8 mouse cellular contexts compared by ENCODE assay signal in genomic region chr2:33559752-33560151, GRCm38 (mm10).
A peak's percentile ranks its signal among the peaks of the same experiment; 100 is the strongest.
DNase-seq lines count a peak whose midpoint lies in the region; ATAC-seq and TF ChIP-seq lines count a peak whose summit lies in the region.

No protein-coding gene starts in this region.

- no peak overlapping the region for H3K27ac ChIP-seq in MEL (ENCODE audit: control insufficient read depth, low read depth, low read length)
- no peak overlapping the region for H3K27ac ChIP-seq in cortical plate, adult 2 months (ENCODE audit: insufficient read depth, low read length)
- no peak overlapping the region for H3K27ac ChIP-seq in liver, embryonic 13.5 days

- no peaks in the 10 kb centered on the region for H3K9me3 ChIP-seq in MEL (replicated peaks; ENCODE audit: insufficient read depth, low read length)
- no peaks in the 10 kb centered on the region for H3K9me3 ChIP-seq in liver, embryonic 13.5 days (replicated peaks)

- no peak for TF ChIP-seq EP300 in MEL (IDR thresholded peaks at IDR 0.05; ENCODE audit: low read depth in 1 of 2, low read length in 2 of 2)

- H3K4me3 ChIP-seq in MEL (ENCODE audit: control insufficient read depth in 1 of 2, insufficient read depth in 1 of 2, low read depth in 2 of 2, low read length in 2 of 2): no peak overlapping the region
- peak overlapping the region; percentile 18 for H3K4me3 ChIP-seq in cortical plate, adult 2 months (ENCODE audit: insufficient read depth, low read length)
- H3K4me3 ChIP-seq in liver, embryonic 13.5 days (replicated peaks): no peak overlapping the region

- TF ChIP-seq CTCF in MEL (IDR thresholded peaks at IDR 0.05 in 2 of 3, conservative IDR thresholded peaks at IDR 0.05 in 1 of 3; ENCODE audit: control insufficient read depth in 1 of 3, insufficient read depth in 1 of 3, low read depth in 2 of 3, low read length in 3 of 3, poor library complexity in 1 of 3, severe bottlenecking in 1 of 3): peak; percentile 71 to 93 (median 83)
- peak; percentile 71 for TF ChIP-seq CTCF in cortical plate, adult 2 months (IDR thresholded peaks at IDR 0.05; ENCODE audit: extremely low read depth, insufficient read depth, low read length)

- H3K9ac ChIP-seq in MEL (ENCODE audit: control insufficient read depth, low read depth, low read length, poor library complexity, severe bottlenecking): no peak overlapping the region
- H3K9ac ChIP-seq in liver, embryonic 13.5 days: no peak overlapping the region

- TF ChIP-seq POLR2A in MEL (IDR thresholded peaks at IDR 0.05; ENCODE audit: control insufficient read depth in 1 of 2, insufficient read depth in 1 of 2, low read depth in 1 of 2, low read length in 2 of 2, poor library complexity in 1 of 2): no peak
- no peak for TF ChIP-seq POLR2A in cortical plate, adult 2 months (IDR thresholded peaks at IDR 0.05; ENCODE audit: extremely low read depth, insufficient read depth, low read length)

- no peak; the same call in 1 of the 2 replicates for TF ChIP-seq RAD21 in MEL (IDR thresholded peaks at IDR 0.05; ENCODE audit: low read depth, low read length)

- no peaks in the 10 kb centered on the region for H3K36me3 ChIP-seq in MEL (ENCODE audit: control insufficient read depth in 1 of 2, insufficient read depth in 2 of 2, low read length in 2 of 2)
- H3K36me3 ChIP-seq in liver, embryonic 13.5 days: no peaks in the 10 kb centered on the region

- no peaks in the 10 kb centered on the region for H3K4me1 ChIP-seq in MEL (ENCODE audit: control insufficient read depth in 1 of 2, insufficient read depth in 2 of 2, low read length in 2 of 2)
- no peaks in the 10 kb centered on the region; the same call in 1 of the 2 replicates for H3K4me1 ChIP-seq in cortical plate, adult 2 months (ENCODE audit: control insufficient read depth, insufficient read depth, low read length)
- H3K4me1 ChIP-seq in liver, embryonic 13.5 days (replicated peaks): no peaks in the 10 kb centered on the region

- 13% methylated on average over 6 of the region's 6 CpGs for WGBS in liver, embryonic 13.5 days (ENCODE audit: insufficient replicate concordance)

- H3K27me3 ChIP-seq in MEL (ENCODE audit: control insufficient read depth in 1 of 2, insufficient read depth in 2 of 2, low read length in 2 of 2): no peaks in the 10 kb centered on the region
- H3K27me3 ChIP-seq in liver, embryonic 13.5 days: peaks cover 17% of the 10 kb centered on the region

- no peak overlapping the region for H3K4me2 ChIP-seq in liver, embryonic 13.5 days

- no peak for ATAC-seq in liver, embryonic 13.5 days (ENCODE audit: low read depth)

- H3K79me2 ChIP-seq in MEL (ENCODE audit: control insufficient read depth, insufficient read depth, low read length, poor library complexity): no peaks in the 10 kb centered on the region

- intact Hi-C loops in heart, postnatal 14 days (cut with DNase I): no loop called here

- peak; percentile 40 to 61 for DNase-seq in heart, postnatal 14 days
- no peak for DNase-seq in heart, adult 8-10 months (ENCODE audit: low spot score)
- DNase-seq in MEL (ENCODE audit: low read depth, low spot score): peak; percentile 54
- peak; percentile 25 for DNase-seq in kidney, adult 9 months
- DNase-seq in liver, embryonic 13.5 days: peak; percentile 18
- DNase-seq in right cerebral cortex, postnatal 4 days: peak; percentile 76
- no peak for DNase-seq in ovary, postnatal 14 days (ENCODE audit: low spot score)

TF ChIP-seq in MEL, 35 proteins besides CTCF, POLR2A, EP300 and RAD21:
- TF ChIP-seq USF2 (IDR thresholded peaks at IDR 0.05; ENCODE audit: borderline replicate concordance in 1 of 2, insufficient read depth in 1 of 2, low read depth in 1 of 2, low read length in 2 of 2) (no peak), SMC3 (IDR thresholded peaks at IDR 0.05; ENCODE audit: low read depth, low read length) (peak; percentile 28; the same call in 1 of the 2 replicates), GABPA (IDR thresholded peaks at IDR 0.05; ENCODE audit: low read depth, low read length) (no peak)

Comparison
In these comparisons a context has a peak if more than half of its experiments do, and no peak if none do; other contexts are left out.
1. DNase-seq: peak in heart, postnatal 14 days (2 of 2), MEL (single experiment), kidney, adult 9 months (single experiment), liver, embryonic 13.5 days (single experiment) and right cerebral cortex, postnatal 4 days (single experiment); none in heart, adult 8-10 months (single experiment) and ovary, postnatal 14 days (single experiment).